Mouse (Mus musculus) liver, embryonic 12.5 days (tissue): Measurements from ENCODE around the gene F12. TPM values are rescaled to one million over a fixed set of nuclear protein-coding genes. Genes with fewer than 3 reads are reported as not detected.
"Not testable (repeated sequence)": the region's sequence is repeated elsewhere in the genome, so short reads cannot be mapped to it uniquely, and the experiment has no call there.

ENCODE experiments used
- ATAC-seq: fragments of 200-750 bp; cut with Nextera tagmentation; 2 replicates; pipeline ENCODE4 v1.8.0; 2017; ENCODE audit warnings: moderate number of reproducible peaks, mild to moderate bottlenecking, moderate library complexity
- H3K27ac ChIP-seq: fragments of 300-500 bp; sonication (generic); 2 replicates; pipeline ENCODE4 v1.5.1; 2016; ENCODE audit warnings: mild to moderate bottlenecking
- H3K27me3 ChIP-seq: fragments of 300-500 bp; sonication (generic); replicated peaks from 2 replicates; pipeline ENCODE4 v1.6.1; 2016; ENCODE audit warnings: mild to moderate bottlenecking, moderate library complexity
- H3K36me3 ChIP-seq: fragments of 300-500 bp; sonication (generic); 2 replicates; pipeline ENCODE4 v1.6.1; 2016; ENCODE audit warnings: mild to moderate bottlenecking, moderate library complexity
- H3K4me1 ChIP-seq: fragments of 300-500 bp; sonication (generic); 2 replicates; pipeline ENCODE4 v1.6.1; 2016
- H3K4me2 ChIP-seq: fragments of 300-500 bp; sonication (generic); 2 replicates; pipeline ENCODE4 v1.6.1; 2016; ENCODE audit warnings: mild to moderate bottlenecking, moderate library complexity
- H3K4me3 ChIP-seq: fragments of 300-500 bp; sonication (generic); 2 replicates; pipeline ENCODE4 v1.5.1; 2016; ENCODE audit warnings: mild to moderate bottlenecking, moderate library complexity
- H3K9ac ChIP-seq: fragments of 300-500 bp; sonication (generic); 2 replicates; pipeline ENCODE4 v1.6.1; 2016; ENCODE audit warnings: mild to moderate bottlenecking, moderate library complexity
- H3K9me3 ChIP-seq: fragments of 300-500 bp; sonication (generic); replicated peaks from 2 replicates; pipeline ENCODE4 v1.6.1; 2016; ENCODE audit warnings: mild to moderate bottlenecking, moderate library complexity
- WGBS: fragments of 180-500 bp; shearing (Covaris S2); methylation state at CpG from one replicate; pipeline ENCODE4 v1.1.7; 2016; ENCODE audit not compliant: insufficient replicate concordance; 5-methylcytosine and 5-hydroxymethylcytosine counted together
- polyA plus RNA-seq: library from polyadenylated mRNA; unstranded; fragments of >200 nt; fragmentation: Nextera tagmentation; extraction: Ambion mirVana; gene quantifications from 2 replicates; pipeline ENCODE4 v1.2.1, GENCODE M21; 2016

The F12 gene
- polyA plus RNA-seq, 1 experiment from 2014 or later: 57.0 TPM

- Histone ChIP-seq H3K27me3 (no peaks in the 10 kb centered on the region), H3K4me1 (peaks cover 56% of the 10 kb centered on the region), H3K4me2 (peak overlapping the region; percentile 96), H3K4me3 (peak overlapping the region; percentile 97), H3K9ac (peak overlapping the region; percentile 97), H3K9me3 (no peaks in the 10 kb centered on the region), H3K36me3 (peaks cover 51% of the 10 kb centered on the region), H3K27ac (peak overlapping the region; percentile 98)
- no peak for ATAC-seq
- 25% methylated on average over 3 of the region's 3 CpGs for WGBS
These were observed 20.9 kb upstream of the F12 start for GRCm38 (mm10) chr13:55447543-55447943.

- Histone ChIP-seq H3K36me3 (peaks cover 41% of the 10 kb centered on the region), H3K9me3 (no peaks in the 10 kb centered on the region), H3K27me3 (no peaks in the 10 kb centered on the region), H3K9ac (peak overlapping the region; percentile 97), H3K4me1 (peaks cover 56% of the 10 kb centered on the region), H3K27ac (peak overlapping the region; percentile 98), H3K4me3 (peak overlapping the region; percentile 97), H3K4me2 (peak overlapping the region; percentile 96)
- WGBS: 47% methylated on average over 6 of the region's 6 CpGs
- ATAC-seq: peak; percentile 69
These were observed 20.0 kb upstream of the F12 start for GRCm38 (mm10) chr13:55446483-55447105.

GRCm38 (mm10) chr13:55445361-55446091 lies 18.9 kb upstream of the F12 start:
- Histone ChIP-seq H3K9ac (peak overlapping the region; percentile 97), H3K4me3 (peak overlapping the region; percentile 97), H3K4me1 (peaks cover 56% of the 10 kb centered on the region), H3K36me3 (peaks cover 31% of the 10 kb centered on the region), H3K27me3 (no peaks in the 10 kb centered on the region), H3K27ac (peak overlapping the region; percentile 98), H3K9me3 (no peaks in the 10 kb centered on the region), H3K4me2 (peak overlapping the region; percentile 96)
- WGBS: under 1% methylated on average over 57 of the region's 66 CpGs
- ATAC-seq: no peak

DNA sequence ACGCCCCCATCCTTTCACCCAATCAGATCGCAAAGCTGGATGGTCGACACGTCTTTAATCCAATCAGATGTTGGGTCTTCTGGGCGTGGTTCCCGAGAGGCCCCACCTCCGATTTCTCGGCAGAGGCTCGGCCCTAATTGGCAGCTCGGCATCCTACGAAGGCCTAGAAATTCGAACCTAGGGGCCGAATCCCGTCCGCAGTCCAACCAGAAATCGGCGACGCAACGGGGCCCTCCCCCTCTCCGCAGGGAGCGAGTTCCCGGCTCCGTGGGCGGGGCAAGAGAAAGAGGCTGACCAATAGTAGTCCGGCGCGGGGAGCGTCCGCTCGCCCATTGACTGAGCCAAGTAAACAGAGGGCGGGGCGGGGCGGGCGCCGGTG lies 18.3 kb upstream of the F12 start, which contains the start of gene Grk6:
Grk6 (plus strand) TSS at position 136 of the 379 bp plus-strand sequence.
- Histone ChIP-seq H3K27ac (peak within 1 kb of the TSS; percentile 98), H3K9ac (peak within 1 kb of the TSS; percentile 97), H3K4me1 (peaks cover 54% of the 10 kb centered on the region), H3K4me3 (peak within 1 kb of the TSS; percentile 97), H3K27me3 (no peaks in the 10 kb centered on the region), H3K4me2 (peak within 1 kb of the TSS; percentile 96), H3K9me3 (no peaks in the 10 kb centered on the region), H3K36me3 (peaks cover 25% of the 10 kb centered on the region)
- ATAC-seq: peak; percentile 89
- 0% methylated on average over 35 of the region's 35 CpGs for WGBS

DNA sequence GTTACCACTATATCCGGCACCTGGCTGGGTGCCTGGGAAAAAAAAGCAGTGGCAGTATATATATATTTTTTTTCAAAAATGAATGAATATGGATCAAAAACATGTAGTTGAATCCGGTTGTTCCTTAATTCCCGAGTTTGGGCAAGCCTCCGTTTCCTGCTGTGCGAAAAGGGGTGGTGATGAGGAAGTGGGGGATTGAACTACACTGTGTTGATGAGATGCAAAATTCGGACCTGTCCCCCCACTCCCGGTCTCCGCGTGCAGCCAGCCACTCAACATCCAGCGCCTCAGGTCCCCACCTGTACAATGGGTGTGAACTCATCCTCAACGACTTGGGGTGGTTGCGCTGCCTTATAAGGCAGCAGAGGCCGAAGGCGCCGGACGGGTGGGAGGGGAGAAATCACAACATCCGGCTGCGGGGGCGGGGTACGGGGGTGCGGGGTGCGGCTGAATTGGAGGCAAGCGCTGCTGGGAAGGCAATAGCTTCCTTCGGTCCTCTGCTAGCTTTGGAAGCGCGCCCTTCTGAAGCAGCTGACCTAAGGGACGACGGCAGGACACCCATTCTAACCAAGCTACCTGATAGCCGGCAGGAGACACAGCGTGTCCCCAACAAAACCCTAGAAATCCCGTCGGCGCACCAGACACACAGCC lies 17.8 kb upstream of the F12 start:
- ATAC-seq: peak; percentile 50
- H3K9me3 ChIP-seq: no peaks in the 10 kb centered on the region
- H3K4me3 ChIP-seq: peak overlapping the region; percentile 97
- H3K4me2 ChIP-seq: peak overlapping the region; percentile 96
- H3K27me3 ChIP-seq: no peaks in the 10 kb centered on the region
- peaks cover 19% of the 10 kb centered on the region for H3K36me3 ChIP-seq
- peak overlapping the region; percentile 98 for H3K27ac ChIP-seq
- peaks cover 49% of the 10 kb centered on the region for H3K4me1 ChIP-seq
- peak overlapping the region; percentile 97 for H3K9ac ChIP-seq
- 1% methylated on average over 33 of the region's 33 CpGs for WGBS

- Histone ChIP-seq H3K27me3 (no peaks in the 10 kb centered on the region), H3K27ac (peak overlapping the region; percentile 98; the same call in 1 of the 2 replicates), H3K4me3 (peak overlapping the region; percentile 97), H3K9ac (peak overlapping the region; percentile 97), H3K9me3 (no peaks in the 10 kb centered on the region), H3K4me1 (peaks cover 43% of the 10 kb centered on the region), H3K36me3 (peaks cover 14% of the 10 kb centered on the region), H3K4me2 (peak overlapping the region; percentile 96)
- no peak for ATAC-seq
- 34% methylated on average over 9 of the region's 9 CpGs for WGBS
These were observed 17.2 kb upstream of the F12 start for GRCm38 (mm10) chr13:55443799-55444285.

- 54% methylated on average over 15 of the region's 15 CpGs for WGBS
- H3K4me1 ChIP-seq, H3K4me2 ChIP-seq, ATAC-seq, H3K9me3 ChIP-seq, H3K27me3 ChIP-seq, H3K27ac ChIP-seq, H3K9ac ChIP-seq, H3K36me3 ChIP-seq, H3K4me3 ChIP-seq: not testable (repeated sequence)
These were observed 10.6 kb upstream of the F12 start for GRCm38 (mm10) chr13:55437111-55437629.

GRCm38 (mm10) chr13:55431889-55432685 lies 5.5 kb upstream of the F12 start:
- no peaks in the 10 kb centered on the region for H3K36me3 ChIP-seq
- no peak overlapping the region for H3K4me3 ChIP-seq
- peaks cover 6% of the 10 kb centered on the region; the same call in 1 of the 2 replicates for H3K27me3 ChIP-seq
- no peaks in the 10 kb centered on the region for H3K9me3 ChIP-seq
- 30% methylated on average over 10 of the region's 10 CpGs for WGBS
- H3K9ac ChIP-seq: no peak overlapping the region
- no peak overlapping the region for H3K27ac ChIP-seq
- no peak for ATAC-seq
- H3K4me2 ChIP-seq: no peak overlapping the region
- 0 out of 2 replicates have a peak, but pooled peaks cover 5% of the 10 kb centered on the region for H3K4me1 ChIP-seq

DNA sequence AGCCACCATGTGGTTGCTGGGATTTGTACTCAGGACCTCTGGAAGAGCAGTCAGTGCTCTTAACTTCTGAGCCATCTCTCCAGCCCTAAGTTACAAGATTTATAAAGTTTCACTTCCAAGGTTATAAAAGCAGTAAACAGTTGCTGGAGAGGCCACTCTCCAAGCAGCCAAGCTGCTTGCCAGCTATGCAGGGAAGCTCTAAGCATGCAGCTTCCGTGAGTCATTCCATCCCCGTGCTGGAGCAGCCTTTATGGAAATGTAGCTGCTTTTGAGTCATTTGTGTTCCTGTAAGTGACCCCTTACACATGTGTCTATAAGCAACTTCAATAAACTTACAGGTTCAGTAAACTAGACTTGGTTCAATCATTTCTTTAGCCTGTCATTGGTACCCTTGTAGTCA lies 4.0 kb upstream of the F12 start:
- Histone ChIP-seq H3K9me3 (no peaks in the 10 kb centered on the region), H3K27ac (no peak overlapping the region), H3K36me3 (no peaks in the 10 kb centered on the region), H3K4me1 (0 out of 2 replicates have a peak, but pooled peaks cover 5% of the 10 kb centered on the region), H3K4me3 (no peak overlapping the region), H3K27me3 (peaks cover 12% of the 10 kb centered on the region; the same call in 1 of the 2 replicates), H3K9ac (no peak overlapping the region), H3K4me2 (no peak overlapping the region)
- no peak for ATAC-seq
- 65% methylated on average over 2 of the region's 2 CpGs for WGBS

DNA sequence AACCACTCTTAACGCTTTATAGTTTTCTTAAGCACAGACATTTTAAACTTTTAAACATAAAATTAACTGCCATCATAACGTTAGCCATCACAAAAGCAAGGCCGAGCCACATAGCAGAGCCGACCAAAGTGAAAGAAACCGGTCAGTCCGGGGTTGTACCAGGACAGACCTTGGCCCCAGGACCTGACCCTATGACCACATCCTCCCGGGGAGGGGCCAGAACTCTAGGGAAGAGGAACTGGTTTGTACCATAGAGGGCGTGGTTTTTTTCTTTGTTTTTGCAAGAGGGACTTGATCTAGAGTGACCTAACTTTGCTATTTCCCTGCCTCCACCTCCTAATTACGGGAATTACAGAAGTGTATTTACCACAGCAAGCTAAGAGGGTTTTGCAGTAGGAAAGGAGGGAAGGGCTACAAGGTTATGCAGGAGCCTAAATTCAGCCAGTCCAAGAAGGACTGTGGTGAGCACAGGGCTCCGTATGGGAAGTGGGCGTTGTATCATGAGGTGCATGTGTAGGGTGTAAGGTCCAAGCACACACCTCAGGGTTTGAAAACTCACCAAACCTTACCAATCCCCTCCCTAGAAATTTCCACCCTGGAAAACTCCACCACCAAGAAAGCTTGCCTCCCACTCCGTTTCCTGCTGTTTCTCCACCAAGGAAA lies 2.8 kb upstream of the F12 start:
- Histone ChIP-seq H3K36me3 (no peaks in the 10 kb centered on the region), H3K27ac (peak overlapping the region; percentile 65; the same call in 1 of the 2 replicates), H3K4me3 (no peak overlapping the region), H3K4me2 (peak overlapping the region; percentile 18), H3K27me3 (peaks cover 17% of the 10 kb centered on the region; the same call in 1 of the 2 replicates), H3K9me3 (no peaks in the 10 kb centered on the region), H3K9ac (no peak overlapping the region), H3K4me1 (0 out of 2 replicates have a peak, but pooled peaks cover 5% of the 10 kb centered on the region)
- 36% methylated on average over 12 of the region's 12 CpGs for WGBS
- peak; percentile 69 for ATAC-seq
